Mouse (Mus musculus): ENCODE results near the gene Sf3b3.
"Not testable (repeated sequence)": the region's sequence is repeated elsewhere in the genome, so short reads cannot be mapped to it uniquely, and the experiment has no call there.

Gene Sf3b3

DNA sequence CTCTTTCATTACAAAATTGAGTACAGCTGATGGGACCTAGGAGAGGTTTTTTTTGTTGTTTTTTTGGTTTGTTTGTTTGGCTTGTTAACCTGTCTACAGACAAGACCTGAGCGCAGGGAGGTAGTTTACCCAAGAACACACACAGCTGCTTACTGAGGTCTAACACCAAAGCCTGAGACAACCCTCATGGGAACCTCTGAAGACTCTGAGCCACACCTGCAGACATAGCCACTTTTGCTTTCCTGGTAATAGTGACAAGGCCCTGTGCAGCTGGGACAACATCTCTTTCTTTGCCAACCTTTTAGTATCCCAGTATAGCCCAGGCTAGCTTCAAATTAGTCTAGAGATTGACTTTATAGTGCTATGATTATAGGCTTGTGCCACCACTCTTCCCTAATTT is 40.4 kb downstream of the Sf3b3 start:
- DNase-seq (ENCODE audit: low spot score) = no peak

GRCm38 (mm10) chr8:110805669-110806068 is 40.9 kb downstream of the Sf3b3 start, which contains the start of gene Il34:
Il34 (minus strand) TSS chr8:110805924.
- DNase-seq (ENCODE audit: low spot score) = no peak

DNA sequence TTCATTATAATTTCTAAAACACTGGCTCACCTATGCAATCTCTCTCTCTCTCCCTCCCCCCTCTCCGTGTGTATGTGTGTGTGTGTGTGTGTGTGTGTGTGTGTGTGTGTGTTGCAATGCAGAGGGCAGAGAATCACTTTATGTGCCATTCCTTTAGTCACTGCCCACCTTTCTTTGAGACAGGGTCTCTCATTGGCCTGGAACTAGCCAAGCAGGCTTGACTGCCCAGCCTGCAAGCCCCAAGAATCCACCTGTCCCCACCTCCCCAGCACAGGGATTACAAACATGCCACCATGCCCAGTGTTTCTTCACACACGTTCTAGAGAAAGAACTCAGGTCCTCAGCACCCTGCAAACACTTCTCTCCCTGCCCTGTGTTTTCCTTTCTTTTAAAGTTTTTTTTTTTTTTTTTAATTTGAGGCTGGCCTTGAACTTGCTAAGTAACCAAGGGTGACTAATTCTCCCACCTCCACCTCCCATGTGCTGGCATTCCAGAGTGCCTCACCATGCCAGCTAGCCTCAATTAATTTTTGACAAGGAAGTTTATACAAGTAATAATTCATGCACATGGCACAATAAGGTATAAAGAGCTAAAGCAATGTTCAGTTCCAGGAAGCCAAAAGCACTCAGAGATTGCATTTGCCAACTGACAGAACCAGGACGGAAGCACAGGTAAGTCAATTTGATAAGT is 41.6 kb downstream of the Sf3b3 start:
- no peak for DNase-seq (ENCODE audit: low spot score)

DNA sequence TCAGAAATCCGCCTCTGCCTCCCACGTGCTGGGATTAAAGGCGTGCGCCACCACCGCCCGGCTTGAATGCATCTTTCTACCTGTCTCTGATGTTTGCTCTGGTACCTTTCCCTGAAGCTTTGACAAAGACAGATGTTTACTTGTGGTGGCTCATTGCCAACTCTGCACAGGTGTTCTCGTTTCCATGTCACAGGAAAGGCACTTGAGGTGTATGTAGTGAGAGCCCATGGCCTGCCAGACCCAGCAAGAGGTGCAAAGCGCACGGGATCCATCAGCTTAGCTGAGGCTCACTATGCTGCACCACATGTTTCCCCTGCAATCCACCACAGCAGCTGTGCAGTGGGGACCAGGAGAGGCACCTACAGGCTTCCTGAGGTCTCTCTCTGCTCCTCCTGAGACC is 42.7 kb downstream of the Sf3b3 start:
- DNase-seq (ENCODE audit: low spot score) = no peak

DNA sequence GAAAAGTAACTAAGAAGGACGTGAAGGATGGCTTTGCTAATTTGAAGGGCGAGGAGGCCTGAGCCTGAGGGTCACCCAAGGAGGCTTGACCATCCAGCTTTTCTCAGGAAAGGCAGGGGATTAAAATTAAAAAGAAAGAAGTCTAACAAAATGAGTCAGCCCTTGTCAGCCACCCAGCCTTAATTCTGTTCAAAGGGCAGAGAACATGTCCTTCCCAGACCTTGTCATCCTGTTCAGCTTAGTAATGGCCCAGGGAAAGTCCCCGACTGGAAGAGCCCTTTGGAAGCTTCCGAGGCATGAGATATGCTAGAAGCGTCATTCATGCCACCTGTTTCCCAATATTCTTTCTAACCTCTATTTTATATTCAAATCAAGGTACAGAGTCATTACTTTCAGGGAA is 43.6 kb downstream of the Sf3b3 start:
- no peak for DNase-seq (ENCODE audit: low spot score)

GRCm38 (mm10) chr8:110797086-110797485 is 49.5 kb downstream of the Sf3b3 start:
- no peak for DNase-seq (ENCODE audit: low spot score)

- DNase-seq (ENCODE audit: low spot score) = no peak
These were observed 52.1 kb downstream of the Sf3b3 start for GRCm38 (mm10) chr8:110794363-110794965.

DNA sequence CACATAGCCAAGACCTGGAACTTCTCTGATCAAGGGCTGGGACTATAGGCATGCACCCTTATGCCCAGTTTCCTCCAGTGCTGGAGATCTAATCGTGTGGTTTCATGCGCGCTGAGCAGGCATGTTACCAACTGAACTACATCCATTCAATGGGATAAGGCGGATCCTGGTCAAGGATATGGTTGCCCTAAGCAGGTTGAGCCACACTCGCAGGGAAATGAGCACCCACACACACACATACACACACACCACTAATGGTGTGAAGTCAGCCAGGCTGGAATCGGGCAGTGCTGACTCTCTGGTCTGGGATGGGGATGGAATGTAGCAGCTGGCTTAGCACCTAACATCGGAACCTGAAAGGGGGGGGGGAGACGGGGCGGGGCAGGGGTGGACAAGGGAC is 52.7 kb downstream of the Sf3b3 start:
- DNase-seq (ENCODE audit: low spot score) = no peak

DNA sequence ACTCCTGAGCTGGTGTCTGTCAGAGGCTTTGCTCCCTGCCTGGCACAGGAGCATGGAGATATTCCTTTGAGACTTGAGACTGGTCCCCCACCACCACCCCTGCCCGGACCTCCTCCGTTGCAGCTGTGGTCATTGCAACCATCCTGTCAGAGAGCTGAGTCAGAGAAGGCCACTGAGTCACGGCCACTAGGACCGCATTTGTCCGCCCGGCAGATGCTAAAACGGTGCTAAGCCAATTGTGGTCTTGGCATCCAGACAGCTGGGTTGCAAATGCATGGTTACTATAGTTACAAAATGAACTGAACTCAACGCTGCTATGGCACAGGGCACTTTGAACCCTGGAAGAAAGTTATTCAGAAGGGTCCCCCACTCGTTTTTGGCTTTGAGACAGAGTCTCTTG is 53.1 kb downstream of the Sf3b3 start:
- no peak for DNase-seq (ENCODE audit: low spot score)

DNA sequence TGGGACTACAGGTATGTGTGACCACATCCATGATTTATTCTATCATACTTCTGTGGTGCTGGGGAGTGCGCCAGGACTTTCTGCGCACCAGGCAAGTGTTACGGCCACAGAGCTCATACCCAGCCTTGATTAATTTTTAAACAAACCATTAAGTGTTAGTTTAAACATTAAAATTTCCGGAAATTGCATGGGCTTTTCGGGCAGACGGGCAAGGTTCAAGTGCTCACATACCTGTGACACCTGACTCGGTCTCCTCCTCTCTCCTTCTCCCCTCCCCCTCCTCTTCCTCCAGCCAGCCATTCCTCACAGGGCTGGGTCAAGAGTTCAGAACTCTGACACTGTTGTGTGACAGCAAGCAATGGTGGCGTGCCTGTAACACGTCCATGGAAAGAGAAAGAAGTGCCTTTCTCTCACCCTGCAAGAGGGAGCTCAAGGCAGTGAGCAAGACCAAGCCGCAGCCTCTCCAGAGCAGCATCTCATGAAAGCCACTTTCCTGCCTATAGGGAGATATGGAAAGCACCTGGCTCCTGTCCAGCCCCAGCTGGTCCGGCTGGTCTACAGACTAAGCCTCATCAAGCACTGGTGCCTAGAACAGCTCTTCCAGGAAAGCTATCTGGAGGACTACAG is 53.9 kb downstream of the Sf3b3 start:
- DNase-seq (ENCODE audit: low spot score) = no peak

- DNase-seq (ENCODE audit: low spot score) = no peak
These were observed 55.4 kb downstream of the Sf3b3 start for GRCm38 (mm10) chr8:110791164-110791563.

DNA sequence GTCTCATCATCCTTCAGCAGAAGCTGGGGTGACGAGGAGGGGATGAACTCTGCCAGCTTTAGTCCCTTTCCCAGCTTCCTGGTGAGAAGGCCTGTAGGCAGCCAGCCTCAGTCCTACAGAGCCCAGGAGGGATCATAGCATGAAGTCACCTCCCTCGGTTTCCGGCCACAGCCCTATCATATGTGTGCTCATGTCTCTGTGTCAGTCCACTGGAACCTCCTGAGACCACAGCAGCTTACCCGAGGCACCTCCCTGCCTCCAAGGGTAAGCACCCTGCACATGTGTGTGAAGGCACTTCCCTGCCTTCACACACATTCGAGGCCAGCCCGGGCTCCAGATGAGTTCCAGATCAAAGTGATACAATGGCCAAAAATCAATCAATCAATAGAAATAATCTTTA is 56.3 kb downstream of the Sf3b3 start:
- no peak for DNase-seq (ENCODE audit: low spot score)

DNA sequence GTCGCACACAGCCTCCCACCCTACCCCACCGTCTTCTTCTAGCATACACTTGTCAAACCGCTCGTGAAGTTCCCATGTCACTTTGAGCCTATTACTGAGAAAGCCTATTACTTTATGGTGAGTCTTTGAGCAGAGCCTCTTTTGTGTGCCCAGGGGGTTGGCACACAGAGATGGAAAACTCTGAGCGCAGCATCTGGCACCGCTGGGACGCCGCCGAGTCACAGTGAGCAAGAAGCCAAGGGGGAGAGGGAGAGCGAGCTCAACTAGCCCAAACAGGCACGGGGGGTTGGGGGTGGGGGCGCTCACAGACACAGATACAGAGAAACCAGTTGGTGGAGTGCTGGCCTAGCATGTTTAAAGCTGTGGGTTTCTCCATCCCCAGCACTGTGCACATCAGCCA is 57.0 kb downstream of the Sf3b3 start:
- DNase-seq (ENCODE audit: low spot score) = no peak

DNA sequence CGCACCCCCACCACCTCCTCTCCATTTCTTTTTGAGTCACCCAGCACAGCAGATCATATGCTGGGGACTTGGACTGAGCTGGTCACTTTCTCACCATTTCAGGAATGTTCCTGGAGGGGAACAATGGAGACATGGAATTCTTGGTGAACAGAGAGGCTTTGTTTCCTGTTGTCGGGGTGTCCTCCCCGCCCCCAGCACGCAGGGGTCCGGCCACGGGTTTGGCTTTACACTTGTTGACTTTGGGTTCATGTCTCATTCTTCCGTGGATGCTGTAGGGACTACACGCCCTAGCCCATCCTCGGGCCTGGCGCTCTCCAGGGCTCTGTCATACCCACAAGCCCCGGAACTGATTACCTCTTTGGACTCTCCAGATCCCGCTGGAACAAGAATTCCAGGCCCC is 57.6 kb downstream of the Sf3b3 start:
- DNase-seq (ENCODE audit: low spot score) = no peak

DNA sequence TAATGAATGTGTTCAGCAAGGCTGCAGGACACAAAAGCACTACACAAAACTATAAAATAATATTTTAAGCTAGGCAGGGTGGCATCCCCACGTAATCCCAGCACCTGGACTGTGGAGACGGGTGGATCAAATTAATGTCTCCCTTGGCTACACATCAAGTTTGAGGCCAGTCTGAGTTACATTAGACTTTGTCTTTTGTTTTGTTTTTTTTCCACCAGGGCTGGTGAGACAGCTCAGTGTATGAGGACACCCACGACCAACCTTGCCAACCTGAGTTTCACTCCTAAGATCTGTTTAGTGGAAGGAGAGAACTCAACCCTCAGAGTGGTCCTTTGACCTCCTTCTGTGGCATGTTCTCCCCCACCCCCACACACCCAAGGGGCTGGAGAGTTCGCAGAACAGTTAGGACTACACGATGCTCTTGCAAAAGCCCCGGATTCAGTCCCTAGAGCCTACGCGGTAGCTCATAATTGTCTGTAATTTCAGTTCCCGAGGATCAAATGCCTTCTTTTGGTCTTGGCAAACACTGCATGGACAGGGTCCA is 59.1 kb downstream of the Sf3b3 start:
- DNase-seq (ENCODE audit: low spot score) = no peak

DNA sequence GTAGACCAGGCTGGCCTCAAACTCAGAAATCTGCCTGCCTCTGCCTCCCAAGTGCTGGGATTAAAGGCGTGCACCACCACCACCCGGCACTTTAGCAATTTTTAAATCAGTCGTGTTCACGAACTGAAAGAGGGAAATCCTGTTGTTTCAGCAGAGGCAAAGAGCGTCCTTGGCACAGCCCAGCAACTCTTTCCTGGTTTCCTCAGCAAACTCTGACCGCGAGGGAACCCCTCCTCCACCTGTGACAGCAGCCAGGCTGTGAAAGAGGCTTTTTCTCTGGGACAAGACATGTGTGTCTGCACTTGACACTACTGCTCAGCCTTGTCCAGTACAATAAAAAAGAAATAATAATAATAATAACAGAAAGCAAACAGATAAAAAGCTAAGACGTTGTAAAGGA is 59.7 kb downstream of the Sf3b3 start:
- no peak for DNase-seq (ENCODE audit: low spot score)

- DNase-seq (ENCODE audit: low spot score) = not testable (repeated sequence)
These were observed 60.1 kb downstream of the Sf3b3 start for GRCm38 (mm10) chr8:110786501-110786900.

GRCm38 (mm10) chr8:110785366-110785765 is 61.2 kb downstream of the Sf3b3 start:
- DNase-seq (ENCODE audit: low spot score) = no peak

DNA sequence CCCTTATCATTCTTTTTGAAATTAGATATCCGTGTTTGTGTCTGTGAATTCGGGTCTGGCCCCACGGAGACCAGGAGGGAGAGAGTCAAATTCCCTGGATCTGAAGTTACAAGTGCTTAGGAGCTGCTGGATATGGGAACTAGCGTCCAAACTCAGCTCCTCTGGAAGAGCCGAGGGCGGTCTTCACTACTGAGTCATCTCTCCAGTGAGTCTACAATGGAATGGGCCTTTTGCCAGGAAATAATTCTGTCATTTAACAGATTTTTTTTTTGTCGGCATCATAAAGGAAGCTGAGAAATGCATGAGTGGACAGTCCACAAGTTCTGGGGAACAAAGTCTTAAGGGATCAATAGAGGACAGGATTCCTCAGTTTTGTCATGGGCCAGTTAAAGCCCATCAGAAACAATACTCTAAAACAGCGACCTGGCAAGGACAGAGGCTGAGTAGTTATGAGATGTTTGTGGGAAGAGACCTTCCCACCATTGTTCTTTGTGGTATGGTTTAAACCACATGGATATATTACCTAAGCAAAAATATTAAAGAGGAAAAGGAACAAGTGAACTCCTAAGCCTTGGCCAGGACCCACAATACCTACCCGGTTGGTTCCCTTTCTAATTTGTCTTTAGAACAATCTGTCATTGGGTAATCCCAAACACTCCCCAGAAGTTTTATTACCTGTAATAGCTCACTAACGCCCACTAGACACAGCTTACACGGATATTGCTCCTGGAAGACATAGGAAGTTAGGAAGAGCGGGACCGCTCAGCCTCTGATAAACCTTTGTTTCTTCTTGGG is 66.5 kb downstream of the Sf3b3 start:
- no peak for DNase-seq (ENCODE audit: low spot score)

DNA sequence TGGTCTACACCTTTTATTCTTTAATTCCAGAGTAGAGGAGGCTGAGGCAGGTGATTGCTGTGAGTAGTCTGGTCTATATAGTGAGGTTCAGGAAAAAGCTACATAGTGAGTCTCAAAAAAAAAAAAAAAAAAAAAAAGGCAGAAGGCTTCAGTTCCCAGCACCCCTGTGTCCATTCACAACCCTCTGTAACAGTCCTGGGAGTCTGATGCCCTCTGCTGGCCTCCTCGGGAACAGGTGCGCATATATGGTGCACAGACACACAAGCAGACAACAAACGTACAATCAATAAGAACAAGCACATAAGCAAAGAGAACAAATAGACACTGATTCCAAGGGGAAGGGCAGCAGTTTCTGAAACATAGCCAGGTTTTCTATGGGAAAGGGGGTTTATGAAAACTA is 70.3 kb downstream of the Sf3b3 start:
- DNase-seq (ENCODE audit: low spot score) = no peak

GRCm38 (mm10) chr8:110775721-110776120 is 70.9 kb downstream of the Sf3b3 start:
- no peak for DNase-seq (ENCODE audit: low spot score)

DNA sequence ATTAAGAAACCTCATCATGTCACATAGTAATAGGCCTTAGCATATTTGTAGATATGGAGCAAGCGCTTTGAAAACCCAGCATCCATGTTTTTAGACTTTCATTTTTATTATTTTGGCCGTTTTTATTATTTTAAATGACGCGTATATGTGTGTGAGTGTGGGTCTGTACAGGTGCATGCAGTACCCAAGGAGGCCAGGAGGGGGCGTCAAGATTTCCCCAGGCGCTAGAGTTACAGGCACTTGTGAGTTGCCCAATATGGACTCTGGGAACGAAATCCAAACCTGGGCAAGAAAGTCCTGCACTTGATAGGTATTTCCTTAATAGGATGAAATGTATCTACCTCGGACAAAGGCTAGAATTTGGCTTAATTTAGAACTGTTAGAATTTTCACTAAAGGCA is 71.3 kb downstream of the Sf3b3 start:
- no peak for DNase-seq (ENCODE audit: low spot score)

DNA sequence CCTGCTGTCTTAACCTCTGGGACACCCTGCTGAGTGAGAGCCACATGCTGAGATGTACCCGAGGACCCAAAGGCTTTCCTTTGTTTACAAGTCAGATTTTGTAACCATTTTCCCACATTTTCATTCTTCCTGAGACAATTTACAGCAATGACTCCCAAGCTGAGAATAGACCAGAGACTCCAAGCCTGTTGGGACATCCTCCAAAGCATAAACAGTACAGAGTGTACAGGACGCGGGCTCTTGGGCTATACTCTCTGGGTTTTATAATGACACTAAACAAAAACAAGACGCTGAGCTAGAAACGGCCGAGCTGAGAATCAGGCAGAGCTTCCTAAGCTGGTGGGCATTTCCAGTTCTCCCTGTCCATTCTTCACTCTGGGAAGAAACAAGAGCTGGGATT is 71.9 kb downstream of the Sf3b3 start:
- no peak for DNase-seq (ENCODE audit: low spot score)
